Mouse (Mus musculus) gastrocnemius, postnatal 10 days (tissue): Measurements from ENCODE around the gene Mgme1. TPM values are rescaled to one million over a fixed set of nuclear protein-coding genes. Genes with fewer than 3 reads are reported as not detected.

ENCODE experiments used
- DNase-seq: peaks from one replicate; pipeline ENCODE4 v3.0.0; 2021; ENCODE audit warnings: mixed read lengths
- total RNA-seq, 2 experiments: library from RNA; stranded (reverse); gene quantifications; 2 replicates each; pipeline ENCODE4 v1.2.3; 2021

Gene Mgme1
- total RNA-seq, 2 experiments from 2014 or later, result 5.9 to 6.3 TPM

- DNase-seq, result no peak
These were observed 35.3 kb downstream of the Mgme1 start for GRCm38 (mm10) chr2:144305721-144306294.

GRCm38 (mm10) chr2:144308561-144308960 is 38.1 kb downstream of the Mgme1 start:
- no peak for DNase-seq

DNA sequence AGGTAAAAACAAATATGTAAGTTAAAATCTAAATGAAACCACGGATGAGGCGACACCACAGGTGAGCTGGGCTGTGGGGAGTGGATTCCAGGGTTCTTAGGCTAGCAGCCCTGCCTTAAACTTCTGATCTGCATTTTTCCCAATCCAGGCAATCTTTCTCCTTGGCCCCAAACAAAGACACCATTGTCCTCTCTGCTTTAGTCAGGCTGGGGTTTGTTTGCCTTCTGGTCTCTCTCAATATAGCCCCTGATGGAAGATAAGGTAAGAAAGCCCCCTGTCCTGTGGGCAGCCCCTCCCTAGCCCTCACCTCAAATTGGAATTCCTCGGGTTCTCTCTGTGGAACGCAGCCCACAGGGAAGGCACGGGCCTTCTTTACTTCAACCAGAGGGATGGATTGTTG is 39.8 kb downstream of the Mgme1 start:
- DNase-seq, result no peak

DNA sequence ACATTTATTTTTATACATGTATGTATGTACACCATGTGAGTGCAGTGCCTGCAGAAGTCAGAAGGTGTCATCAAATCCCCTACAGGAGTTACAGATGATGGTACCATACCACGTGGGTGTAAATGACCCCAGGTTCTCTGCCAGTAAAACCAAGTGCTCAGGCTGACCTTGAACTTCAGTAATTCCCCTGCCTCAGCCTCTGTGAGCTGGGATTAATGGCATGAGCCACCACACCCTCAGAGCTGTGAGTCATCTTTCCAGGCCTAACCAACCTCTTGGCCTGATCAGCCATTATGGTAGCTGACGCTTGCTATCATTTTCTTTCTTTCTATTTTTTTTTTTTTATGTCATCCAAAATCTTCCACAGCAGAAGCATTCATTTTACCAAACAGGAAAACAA is 40.9 kb downstream of the Mgme1 start:
- DNase-seq, result no peak

DNA sequence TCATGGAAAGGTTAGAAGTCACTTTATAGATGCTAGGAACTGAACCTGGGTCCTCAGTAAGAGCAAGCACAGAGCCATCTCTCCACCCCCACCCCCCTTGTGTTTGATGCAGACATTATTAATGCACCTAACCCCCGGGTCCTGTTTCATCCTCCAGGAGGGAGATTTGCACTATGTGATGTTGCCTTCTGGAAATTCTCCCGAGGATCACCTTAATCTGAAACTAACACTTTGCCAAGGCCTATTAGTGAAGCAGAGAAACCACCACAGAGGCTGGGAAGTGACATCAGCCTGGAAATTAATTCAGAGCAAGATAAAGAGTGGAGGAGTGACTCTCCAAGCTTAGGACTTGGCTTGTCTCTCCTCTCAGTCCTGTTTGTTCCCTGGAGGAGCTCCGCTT is 53.8 kb downstream of the Mgme1 start:
- DNase-seq, result no peak

GRCm38 (mm10) chr2:144329451-144329850 is 59.0 kb downstream of the Mgme1 start:
- no peak for DNase-seq

DNA sequence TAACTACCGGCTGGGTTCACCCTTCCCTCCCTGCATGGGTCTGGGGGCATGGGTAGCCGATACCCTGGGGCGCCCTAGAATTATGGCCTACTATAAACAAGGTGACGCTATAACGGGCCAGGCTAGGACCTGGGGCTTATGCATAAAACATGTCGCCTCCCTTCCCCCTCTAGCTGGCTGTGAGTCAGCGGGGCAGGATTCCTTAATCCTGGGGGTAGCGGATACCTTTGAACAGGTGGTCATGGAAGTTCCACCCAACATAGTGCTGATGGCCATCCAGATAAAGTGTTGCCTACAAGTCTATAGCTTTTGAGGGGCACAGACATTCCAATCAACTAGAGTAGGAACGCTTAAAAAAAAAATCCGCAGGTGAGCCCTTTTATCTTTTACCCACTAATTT is 59.5 kb downstream of the Mgme1 start:
- DNase-seq, result no peak

DNA sequence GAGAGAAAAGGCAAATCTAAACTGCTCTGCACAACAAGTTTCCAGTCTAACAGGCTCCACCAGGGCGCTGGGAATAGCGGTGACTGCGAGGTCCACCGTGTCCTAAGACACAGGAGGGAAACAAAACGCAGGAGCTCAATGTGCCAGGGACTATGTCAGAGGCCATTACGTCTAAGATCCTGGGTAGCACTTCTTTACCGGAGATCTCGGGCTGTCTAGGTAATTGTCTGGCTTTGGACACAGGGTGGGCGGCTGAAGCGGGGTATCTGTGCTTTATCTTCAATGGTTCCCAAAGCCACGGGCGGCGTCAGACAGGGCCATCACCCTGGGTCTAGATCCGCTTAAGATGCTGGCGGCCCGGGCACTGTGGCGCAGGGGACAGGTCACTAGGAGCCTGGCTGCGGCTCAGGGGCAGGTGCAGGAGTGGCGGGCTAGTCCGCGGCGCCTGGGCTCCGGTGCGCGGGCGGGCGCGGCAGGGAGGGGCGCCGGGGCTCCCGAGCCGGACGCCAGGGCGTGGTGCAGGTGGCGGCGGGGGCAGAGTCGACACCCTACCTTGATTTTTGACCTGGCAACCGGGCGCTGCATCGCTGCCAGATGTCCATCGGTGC is 60.0 kb downstream of the Mgme1 start:
- no peak for DNase-seq

Other genes with a start within 250 kb of the Mgme1 start
- not detected for gene Banf2, start 237.6 kb upstream of the Mgme1 start, total RNA-seq
- gene Snx5, start 243 bp downstream of the Mgme1 start, total RNA-seq, result 10 to 100 TPM; 64.5 to 79.8 TPM
- gene Ovol2, start 61.5 kb downstream of the Mgme1 start, total RNA-seq, result not detected
- gene Kat14, start 98.3 kb downstream of the Mgme1 start, total RNA-seq, result 10 to 100 TPM; 21.9 to 22.3 TPM
- 1 to 10 TPM; 3.2 to 9.1 TPM for gene Pet117, start 98.3 kb downstream of the Mgme1 start, total RNA-seq